In the genomic region with DNA sequence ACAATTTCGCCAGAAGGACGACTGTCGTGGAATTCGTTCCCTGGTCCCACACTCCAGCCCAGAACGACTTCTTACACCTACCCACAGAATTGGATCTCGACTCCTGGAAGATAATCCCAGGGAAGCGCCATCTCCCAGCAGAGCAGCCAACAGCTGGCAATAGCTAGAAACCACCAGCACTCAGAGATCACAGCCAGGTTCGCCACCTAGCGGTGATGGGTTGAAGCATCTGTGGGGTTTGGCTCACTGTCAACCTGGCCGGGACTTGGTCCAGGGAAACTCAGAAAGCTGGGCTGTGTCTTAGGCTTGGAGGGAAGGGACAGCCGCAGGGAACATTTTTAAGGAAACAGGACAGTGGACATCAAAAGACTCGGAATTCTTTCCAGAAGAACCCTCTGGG, we compare ENCODE assay signal across 8 mouse cellular contexts. TPM values are rescaled to one million over a fixed set of nuclear protein-coding genes. Genes with fewer than 3 reads are reported as not detected.
DNase-seq lines count a peak whose midpoint lies in the region; ATAC-seq lines count a peak whose summit lies in the region.

No protein-coding gene starts in this region.

- ATAC-seq in hindbrain, embryonic 13.5 days (ENCODE audit: low FRiP score), result peak; percentile 65; the same call in 1 of the 2 replicates

- peak; percentile 96 for DNase-seq in NIH3T3 (ENCODE audit: low read depth)
- DNase-seq in cerebellum, postnatal 10 days, result peak; percentile 97 to 99
- peak; percentile 89 to 95 for DNase-seq in frontal cortex, postnatal 14 days (ENCODE audit: low spot score in 2 of 2)
- DNase-seq in layer of hippocampus, postnatal 25 days (ENCODE audit: extremely low spot score in 1 of 2, low spot score in 1 of 2), result peak; percentile 95 to 96
- peak; percentile 92 for DNase-seq in lung, postnatal 14 days
- DNase-seq in retina, adult 2 months (ENCODE audit: low read depth, low spot score), result peak; percentile 55
- peak; percentile 75 for DNase-seq in thymus, postnatal 25 days

- peak overlapping the region; percentile 43; the same call in 1 of the 2 replicates for H3K9ac ChIP-seq in hindbrain, embryonic 13.5 days

- peak overlapping the region; percentile 24 for H3K4me3 ChIP-seq in hindbrain, embryonic 13.5 days

- H3K27ac ChIP-seq in hindbrain, embryonic 13.5 days, result 0 out of 2 replicates have a peak overlapping the region, but pooled peaks have one; percentile 18

- H3K27me3 ChIP-seq in hindbrain, embryonic 13.5 days, result 0 out of 2 replicates have a peak, but pooled peaks cover 9% of the 10 kb centered on the region

- H3K4me1 ChIP-seq in hindbrain, embryonic 13.5 days (replicated peaks), result peaks cover 11% of the 10 kb centered on the region

- H3K9me3 ChIP-seq in hindbrain, embryonic 13.5 days, result no peaks in the 10 kb centered on the region

- H3K36me3 ChIP-seq in hindbrain, embryonic 13.5 days, result no peaks in the 10 kb centered on the region

- H3K4me2 ChIP-seq in hindbrain, embryonic 13.5 days, result peak overlapping the region; percentile 47

- WGBS in hindbrain, embryonic 13.5 days, result 4% methylated on average over 12 of the region's 12 CpGs

RNA-seq across cellular contexts. Expression of a gene that starts 19.3 kb away (rescaled TPM):
- polyA plus RNA-seq in hindbrain, embryonic 13.5 days (2015; fragmentation: Nextera tagmentation; extraction: Ambion mirVana), result 1.7 and 2.0 TPM in 2 replicates
- total RNA-seq in layer of hippocampus, postnatal 25 days (2021), result 1 to 10 TPM; 5.6 to 7.8 TPM

RNA-seq across cellular contexts. Expression of a gene that starts 32.9 kb away (rescaled TPM):
- 630 TPM in 2 replicates for polyA plus RNA-seq in hindbrain, embryonic 13.5 days (2015; fragmentation: Nextera tagmentation; extraction: Ambion mirVana)
- total RNA-seq in layer of hippocampus, postnatal 25 days (2021), result 100 to 1,000 TPM; 243 to 246 TPM

Comparison
In these comparisons a context has a peak if more than half of its experiments do, and no peak if none do; other contexts are left out.
1. Peak in every context shown above with its lines: DNase-seq, ATAC-seq, H3K4me3 ChIP-seq and H3K27ac ChIP-seq.